Mouse (Mus musculus) limb, embryonic 14.5 days (tissue): ENCODE data around the gene Tcte3. TPM values are rescaled to one million over a fixed set of nuclear protein-coding genes. Genes with fewer than 3 reads are reported as not detected.

Experiments used
- ATAC-seq: fragments of 200-750 bp; cut with Nextera tagmentation; 2 replicates; pipeline ENCODE4 v1.8.0; 2017; ENCODE audit warnings: low read depth, moderate number of reproducible peaks, moderate TSS enrichment; ENCODE audit not compliant: low FRiP score
- DNase-seq: peaks from one replicate; pipeline ENCODE4 v3.0.0-alpha.2; 2015; ENCODE audit warnings: low spot score
- H3K27ac ChIP-seq: fragments of 300-500 bp; sonication (generic); replicated peaks from 2 replicates; pipeline ENCODE4 v1.5.1; 2014; ENCODE audit warnings: low read depth, mild to moderate bottlenecking, low read length, moderate library complexity, mixed read lengths
- H3K27me3 ChIP-seq: fragments of 300-500 bp; sonication (generic); 2 replicates; pipeline ENCODE4 v1.6.1; 2014; ENCODE audit warnings: low read length, mixed read lengths; ENCODE audit not compliant: control insufficient read depth, insufficient read depth
- H3K36me3 ChIP-seq: fragments of 300-500 bp; sonication (generic); 2 replicates; pipeline ENCODE4 v1.6.1; 2014; ENCODE audit warnings: mild to moderate bottlenecking, low read length, moderate library complexity, mixed read lengths; ENCODE audit not compliant: control insufficient read depth, insufficient read depth
- H3K4me1 ChIP-seq: fragments of 300-500 bp; sonication (generic); 2 replicates; pipeline ENCODE4 v1.6.1; 2014; ENCODE audit warnings: antibody characterized with exemption, low read length, mixed read lengths; ENCODE audit not compliant: control insufficient read depth, insufficient read depth
- H3K4me2 ChIP-seq: fragments of 300-500 bp; sonication (generic); replicated peaks from 2 replicates; pipeline ENCODE4 v1.6.1; 2014; ENCODE audit warnings: low read depth, mild to moderate bottlenecking, low read length, moderate library complexity; ENCODE audit not compliant: severe bottlenecking
- H3K4me3 ChIP-seq: fragments of 300-500 bp; sonication (generic); replicated peaks from 2 replicates; pipeline ENCODE4 v1.5.1; 2014; ENCODE audit warnings: low read length
- H3K9ac ChIP-seq: fragments of 300-500 bp; sonication (generic); 2 replicates; pipeline ENCODE4 v1.6.1; 2014; ENCODE audit warnings: mild to moderate bottlenecking, low read depth, low read length, moderate library complexity; ENCODE audit not compliant: severe bottlenecking
- H3K9me3 ChIP-seq: fragments of 300-500 bp; sonication (generic); 2 replicates; pipeline ENCODE4 v1.6.1; 2016; ENCODE audit warnings: low read length; ENCODE audit not compliant: control insufficient read depth
- POLR2A ChIP-seq: fragments of 200-500 bp; IDR thresholded peaks from 2 replicates; pipeline ENCODE4 v1.8.0; 2012; ENCODE audit warnings: inconsistent platforms, mild to moderate bottlenecking, moderate library complexity, borderline replicate concordance; ENCODE audit not compliant: insufficient read depth, insufficient read length; ENCODE audit errors: extremely low read depth
- WGBS: fragments of 180-500 bp; shearing (Covaris S2); extraction: QIAGEN DNeasy Blood & Tissue Kit; methylation state at CpG from one replicate; pipeline ENCODE4 v1.1.7; 2014; 5-methylcytosine and 5-hydroxymethylcytosine counted together
- polyA plus RNA-seq, 2 experiments: library from polyadenylated mRNA; depleted of rRNA in 1 of 2; stranded (reverse) in 1 of 2; unstranded in 1 of 2; fragments of >200 nt; fragmentation: Nextera tagmentation in 1 of 2; extraction: Ambion mirVana in 1 of 2; gene quantifications; 2 replicates each; pipeline versions ENCODE4 v1.2.1 to v1.2.3; 2012 to 2014

Gene Tcte3
- polyA plus RNA-seq, 2 experiments: not detected

- no peak for ATAC-seq
- H3K27ac ChIP-seq: no peak overlapping the region
These were observed 25.6 kb upstream of the Tcte3 start for GRCm38 (mm10) chr17:15066911-15067310.

GRCm38 (mm10) chr17:15066066-15066465 is 24.8 kb upstream of the Tcte3 start:
- Histone ChIP-seq H3K4me3 (no peak overlapping the region), H3K4me1 (peaks cover 5% of the 10 kb centered on the region), H3K9ac (no peak overlapping the region), H3K36me3 (peaks cover 11% of the 10 kb centered on the region), H3K9me3 (no peaks in the 10 kb centered on the region), H3K27me3 (no peaks in the 10 kb centered on the region), H3K27ac (no peak overlapping the region), H3K4me2 (peak overlapping the region; percentile 41)
- peak; percentile 37 for DNase-seq
- TF ChIP-seq POLR2A: no peak
- 26% methylated on average over 6 of the region's 6 CpGs for WGBS
- ATAC-seq: peak; percentile 66

More at GRCm38 (mm10) chr17:15066911-15067310, 25.6 kb upstream of the Tcte3 start:
- peaks cover 6% of the 10 kb centered on the region; the same call in 1 of the 2 replicates for H3K36me3 ChIP-seq
- H3K4me1 ChIP-seq: peaks cover 5% of the 10 kb centered on the region
- H3K4me2 ChIP-seq: no peak overlapping the region
- no peak for TF ChIP-seq POLR2A
- H3K4me3 ChIP-seq: no peak overlapping the region
- 38% methylated on average over 1 of the region's 1 CpGs for WGBS
- DNase-seq: no peak
- H3K27me3 ChIP-seq: no peaks in the 10 kb centered on the region
- H3K9ac ChIP-seq: no peak overlapping the region
- H3K9me3 ChIP-seq: no peaks in the 10 kb centered on the region

GRCm38 (mm10) chr17:15065391-15066024 is 24.2 kb upstream of the Tcte3 start:
- H3K4me2 ChIP-seq: peak overlapping the region; percentile 41
- TF ChIP-seq POLR2A: no peak
- H3K4me1 ChIP-seq: peaks cover 5% of the 10 kb centered on the region
- H3K27me3 ChIP-seq: no peaks in the 10 kb centered on the region
- DNase-seq: peak; percentile 91
- H3K36me3 ChIP-seq: peaks cover 15% of the 10 kb centered on the region
- ATAC-seq: peak; percentile 68
- 43% methylated on average over 13 of the region's 13 CpGs for WGBS
- H3K4me3 ChIP-seq: no peak overlapping the region
- H3K9me3 ChIP-seq: no peaks in the 10 kb centered on the region
- H3K27ac ChIP-seq: no peak overlapping the region
- H3K9ac ChIP-seq: no peak overlapping the region

GRCm38 (mm10) chr17:15060356-15060755 is 19.1 kb upstream of the Tcte3 start:
- ATAC-seq: no peak
- Histone ChIP-seq H3K4me1 (no peaks in the 10 kb centered on the region), H3K9me3 (no peaks in the 10 kb centered on the region), H3K27ac (no peak overlapping the region), H3K4me2 (no peak overlapping the region), H3K36me3 (peaks cover 37% of the 10 kb centered on the region), H3K27me3 (no peaks in the 10 kb centered on the region), H3K4me3 (no peak overlapping the region), H3K9ac (no peak overlapping the region)
- DNase-seq: no peak
- TF ChIP-seq POLR2A: no peak
- 67% methylated on average over 6 of the region's 6 CpGs for WGBS

GRCm38 (mm10) chr17:15059646-15060045 is 18.4 kb upstream of the Tcte3 start:
- H3K4me2 ChIP-seq: no peak overlapping the region
- no peaks in the 10 kb centered on the region for H3K9me3 ChIP-seq
- no peak overlapping the region for H3K4me3 ChIP-seq
- H3K9ac ChIP-seq: no peak overlapping the region
- WGBS: 92% methylated on average over 14 of the region's 14 CpGs
- DNase-seq (no peak), ATAC-seq (no peak)
- no peak overlapping the region for H3K27ac ChIP-seq
- no peaks in the 10 kb centered on the region for H3K4me1 ChIP-seq
- no peaks in the 10 kb centered on the region for H3K27me3 ChIP-seq
- H3K36me3 ChIP-seq: peaks cover 37% of the 10 kb centered on the region
- TF ChIP-seq POLR2A: no peak
